Mouse (Mus musculus) heart, embryonic 14.5 days (tissue): ENCODE results near the gene Hist1h2ak. TPM values are rescaled to one million over a fixed set of nuclear protein-coding genes. Genes with fewer than 3 reads are reported as not detected.
"Not testable (repeated sequence)": the region's sequence is repeated elsewhere in the genome, so short reads cannot be mapped to it uniquely, and the experiment has no call there.

ENCODE experiments used
- ATAC-seq: fragments of 200-750 bp; cut with Nextera tagmentation; 2 replicates; pipeline ENCODE4 v1.8.0; 2017; ENCODE audit warnings: low read depth, moderate TSS enrichment; ENCODE audit not compliant: insufficient number of reproducible peaks, insufficient read depth, low FRiP score
- H3K27ac ChIP-seq, 2 experiments: fragments of 200-500 bp in 1 of 2; fragments of 300-500 bp in 1 of 2; sonication (generic) in 1 of 2; replicated peaks in 1 of 2; 2 replicates each; pipeline ENCODE4 v1.5.1; 2012 to 2014; ENCODE audit warnings: low read depth in 2 of 2, low read length in 2 of 2, control low read depth in 1 of 2, mild to moderate bottlenecking in 1 of 2, mixed read lengths in 1 of 2; ENCODE audit not compliant: control insufficient read depth in 1 of 2, insufficient read depth in 1 of 2
- H3K27me3 ChIP-seq: fragments of 300-500 bp; sonication (generic); 2 replicates; pipeline ENCODE4 v1.6.1; 2014; ENCODE audit warnings: mild to moderate bottlenecking, low read length, control low read depth; ENCODE audit not compliant: control insufficient read depth, insufficient read depth
- H3K36me3 ChIP-seq: fragments of 300-500 bp; sonication (generic); 2 replicates; pipeline ENCODE4 v1.6.1; 2014; ENCODE audit warnings: mild to moderate bottlenecking, control low read depth, low read length, mixed read lengths; ENCODE audit not compliant: control insufficient read depth, insufficient read depth
- H3K4me1 ChIP-seq, 2 experiments: fragments of 200-500 bp in 1 of 2; fragments of 300-500 bp in 1 of 2; sonication (generic) in 1 of 2; 2 replicates each; pipeline ENCODE4 v1.6.1; 2012 to 2014; ENCODE audit warnings: low read length in 2 of 2, control low read depth in 1 of 2, mixed read lengths in 1 of 2; ENCODE audit not compliant: control insufficient read depth in 2 of 2, insufficient read depth in 2 of 2
- H3K4me2 ChIP-seq: fragments of 300-500 bp; sonication (generic); 2 replicates; pipeline ENCODE4 v1.6.1; 2014; ENCODE audit warnings: mild to moderate bottlenecking, low read length
- H3K4me3 ChIP-seq, 2 experiments: fragments of 200-500 bp in 1 of 2; fragments of 300-500 bp in 1 of 2; sonication (generic) in 1 of 2; 2 replicates each; pipeline ENCODE4 v1.5.1; 2012 to 2014; ENCODE audit warnings: low read length in 2 of 2, mild to moderate bottlenecking in 2 of 2, control low read depth in 1 of 2, low read depth in 1 of 2, moderate library complexity in 1 of 2; ENCODE audit not compliant: control insufficient read depth in 1 of 2, insufficient read depth in 1 of 2
- H3K9ac ChIP-seq: fragments of 300-500 bp; sonication (generic); 2 replicates; pipeline ENCODE4 v1.6.1; 2014; ENCODE audit warnings: mild to moderate bottlenecking, low read length
- H3K9me3 ChIP-seq: fragments of 300-500 bp; sonication (generic); 2 replicates; pipeline ENCODE4 v1.6.1; 2016; ENCODE audit warnings: low read length, control low read depth; ENCODE audit not compliant: control insufficient read depth
- WGBS: fragments of 180-500 bp; shearing (Covaris S2); extraction: QIAGEN DNeasy Blood & Tissue Kit; methylation state at CpG from one replicate; pipeline ENCODE4 v1.1.7; 2014; 5-methylcytosine and 5-hydroxymethylcytosine counted together
- polyA plus RNA-seq: library from polyadenylated mRNA; unstranded; fragments of >200 nt; fragmentation: Nextera tagmentation; extraction: Ambion mirVana; gene quantifications from 2 replicates; pipeline ENCODE4 v1.2.1, GENCODE M21; 2014

The Hist1h2ak gene
- polyA plus RNA-seq, 1 experiment from 2014 or later, result 4.3 TPM

- Histone ChIP-seq H3K27me3 (no peaks in the 10 kb centered on the region), H3K9ac (peak overlapping the region; percentile 75; the same call in 1 of the 2 replicates), H3K4me1 (peaks cover 2 to 28% of the 10 kb centered on the region in 2 experiments; a peak in 3 of 4 replicates), H3K4me3 (no peak overlapping the region), H3K4me2 (peak overlapping the region; percentile 61), H3K9me3 (no peaks in the 10 kb centered on the region), H3K36me3 (no peaks in the 10 kb centered on the region), H3K27ac (peak overlapping the region in 1 of 2 experiments; percentile 88; a peak in 2 of 4 replicates)
- no peak for ATAC-seq
- 29% methylated on average over 3 of the region's 3 CpGs for WGBS
Measured at GRCm38 (mm10) chr13:21752356-21752755, 1.3 kb downstream of the Hist1h2ak start.

- H3K4me3 ChIP-seq, result no peak overlapping the region
- H3K27me3 ChIP-seq, result no peaks in the 10 kb centered on the region
- no peaks in the 10 kb centered on the region for H3K9me3 ChIP-seq
- H3K9ac ChIP-seq, result peak overlapping the region; percentile 75; the same call in 1 of the 2 replicates
- peak overlapping the region; percentile 61 for H3K4me2 ChIP-seq
- no peak for ATAC-seq
- WGBS, result 20% methylated on average over 3 of the region's 3 CpGs
- peak overlapping the region; percentile 44 to 88; a peak in 3 of 4 replicates for H3K27ac ChIP-seq
- H3K36me3 ChIP-seq, result no peaks in the 10 kb centered on the region
- H3K4me1 ChIP-seq, result peaks cover 2 to 28% of the 10 kb centered on the region in 2 experiments; a peak in 3 of 4 replicates
Measured at GRCm38 (mm10) chr13:21751827-21752226, 1.8 kb downstream of the Hist1h2ak start.

- Histone ChIP-seq H3K4me1 (peaks cover 2 to 28% of the 10 kb centered on the region in 2 experiments; a peak in 3 of 4 replicates), H3K9ac (no peak overlapping the region), H3K4me3 (no peak overlapping the region), H3K4me2 (no peak overlapping the region), H3K27me3 (no peaks in the 10 kb centered on the region), H3K36me3 (no peaks in the 10 kb centered on the region), H3K9me3 (no peaks in the 10 kb centered on the region), H3K27ac (peak overlapping the region in 1 of 2 experiments; percentile 88; a peak in 1 of 4 replicates)
- ATAC-seq, result no peak
Measured at GRCm38 (mm10) chr13:21751417-21751816, 2.2 kb downstream of the Hist1h2ak start.

- ATAC-seq, result peak; percentile 70
- WGBS, result under 1% methylated on average over 37 of the region's 56 CpGs
- H3K27me3 ChIP-seq, H3K36me3 ChIP-seq, H3K9me3 ChIP-seq: not testable (repeated sequence)
- H3K9ac ChIP-seq, result peak within 1 kb of the TSS; percentile 75
- peaks cover 2 to 25% of the 10 kb centered on the region in 2 experiments; a peak in 3 of 4 replicates for H3K4me1 ChIP-seq
- peak within 1 kb of the TSS; percentile 67 for H3K4me2 ChIP-seq
- peak within 1 kb of the TSS; percentile 47 to 65 for H3K4me3 ChIP-seq
- peak within 1 kb of the TSS; percentile 85 to 92 for H3K27ac ChIP-seq
Measured at GRCm38 (mm10) chr13:21750159-21751017, 3.2 kb downstream of the Hist1h2ak start, which contains the start of gene Hist1h4k. Hist1h4k (minus strand) TSS chr13:21750505.

GRCm38 (mm10) chr13:21749387-21750158 is 4.1 kb downstream of the Hist1h2ak start:
- H3K27me3 ChIP-seq, result no peaks in the 10 kb centered on the region
- peak overlapping the region; percentile 47 to 65 for H3K4me3 ChIP-seq
- H3K27ac ChIP-seq, result peak overlapping the region; percentile 77 to 85; a peak in 3 of 4 replicates
- H3K9ac ChIP-seq, result peak overlapping the region; percentile 75
- 10% methylated on average over 5 of the region's 5 CpGs for WGBS
- peaks cover 2 to 25% of the 10 kb centered on the region in 2 experiments; a peak in 3 of 4 replicates for H3K4me1 ChIP-seq
- ATAC-seq, result no peak
- peak overlapping the region; percentile 67 for H3K4me2 ChIP-seq
- H3K36me3 ChIP-seq, result no peaks in the 10 kb centered on the region
- H3K9me3 ChIP-seq, result no peaks in the 10 kb centered on the region

GRCm38 (mm10) chr13:21745006-21745405 is 8.6 kb downstream of the Hist1h2ak start:
- Histone ChIP-seq H3K4me2 (no peak overlapping the region), H3K27ac (no peak overlapping the region), H3K36me3 (no peaks in the 10 kb centered on the region), H3K27me3 (no peaks in the 10 kb centered on the region), H3K9me3 (no peaks in the 10 kb centered on the region), H3K4me1 (peaks cover 2 to 5% of the 10 kb centered on the region in 2 experiments; a peak in 1 of 4 replicates), H3K4me3 (no peak overlapping the region), H3K9ac (no peak overlapping the region)
- WGBS, result 78% methylated on average over 1 of the region's 1 CpGs
- ATAC-seq, result no peak
